Mouse (Mus musculus) urinary bladder, postnatal 0 days (tissue): ENCODE results near the gene Tmem176a. TPM values are rescaled to one million over a fixed set of nuclear protein-coding genes. Genes with fewer than 3 reads are reported as not detected.

Source experiments
- polyA plus RNA-seq: library from polyadenylated mRNA; unstranded; fragments of >200 nt; fragmentation: Nextera tagmentation; extraction: Ambion mirVana; gene quantifications from 2 replicates; pipeline ENCODE4 v1.2.1, GENCODE M21; 2015

The Tmem176a gene
- polyA plus RNA-seq: 108 and 134 TPM in 2 replicates

GRCm38 (mm10) chr6:48840371-48840969 lies at the start of gene Tmem176a:
Gene Tmem176a, plus strand, starts transcription at chr6:48840919.

DNA sequence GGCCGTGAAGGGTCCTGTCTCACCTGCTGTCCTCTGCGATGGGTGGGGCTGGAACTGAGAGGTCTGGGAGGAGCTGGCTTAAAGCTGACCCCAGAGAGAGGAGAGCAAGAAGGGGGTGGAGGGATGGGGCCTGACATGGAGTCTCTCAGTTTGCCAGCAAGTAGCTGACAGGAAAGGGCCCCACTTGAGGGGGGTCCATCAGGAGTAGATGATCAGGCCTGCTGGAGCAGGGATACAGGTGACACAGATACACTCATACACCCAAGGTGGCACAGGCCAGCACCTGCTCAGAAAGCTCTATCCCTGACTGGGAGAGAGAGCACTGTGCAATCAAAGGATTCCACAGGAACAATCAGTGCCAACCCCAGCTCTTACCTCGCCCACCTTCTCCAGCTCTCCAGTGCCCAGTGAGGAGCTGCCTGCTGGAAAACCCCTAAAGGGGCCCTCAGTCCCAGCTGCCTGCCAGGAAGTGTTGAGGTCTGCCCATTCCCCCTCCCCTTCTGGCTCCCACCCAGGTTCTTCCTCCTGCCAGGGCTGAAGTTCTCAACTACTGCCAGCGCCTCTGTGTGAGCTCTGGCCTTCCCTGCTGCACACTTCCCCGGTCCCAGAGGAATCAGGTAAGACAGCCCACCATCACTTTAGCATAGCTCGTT lies 380 bp downstream of the Tmem176a start, which contains the start of gene Tmem176b:
TSS of gene Tmem176b (minus strand) at position 524 of the 653 bp plus-strand sequence.

GRCm38 (mm10) chr6:48872596-48872995 lies 31.9 kb downstream of the Tmem176a start, which contains the start of gene Aoc1:
Gene Aoc1, plus strand, starts transcription at chr6:48872896.

Other genes starting within 250 kb of the Tmem176a start
- 36.6 and 40.8 TPM in 2 replicates for gene Repin1, start 247.0 kb upstream of the Tmem176a start, polyA plus RNA-seq
- 1.4 TPM in 1 of 2 replicates, not detected in the other for gene Gm44965, start 247.0 kb upstream of the Tmem176a start, polyA plus RNA-seq
- 4.7 and 5.6 TPM in 2 replicates for gene Zfp775, start 238.9 kb upstream of the Tmem176a start, polyA plus RNA-seq
- 1.7 and 2.3 TPM in 2 replicates for gene AI854703, start 214.2 kb upstream of the Tmem176a start, polyA plus RNA-seq
- 0.48 and 0.73 TPM in 2 replicates for gene Gimap8, start 193.7 kb upstream of the Tmem176a start, polyA plus RNA-seq
- 3.7 and 3.9 TPM in 2 replicates for gene Gimap9, start 164.8 kb upstream of the Tmem176a start, polyA plus RNA-seq
- gene Gimap4, start 156.4 kb upstream of the Tmem176a start, polyA plus RNA-seq: 5.5 and 5.9 TPM in 2 replicates
- gene Gimap6, start 132.7 kb upstream of the Tmem176a start, polyA plus RNA-seq: 10.7 and 11.1 TPM in 2 replicates
- 0.47 and 0.62 TPM in 2 replicates for gene Gm28053, start 122.3 kb upstream of the Tmem176a start, polyA plus RNA-seq
- gene Gimap7, start 122.3 kb upstream of the Tmem176a start, polyA plus RNA-seq: not detected in 2 replicates
- 4.1 and 5.8 TPM in 2 replicates for gene Gimap1, start 101.9 kb upstream of the Tmem176a start, polyA plus RNA-seq
- gene Gimap5, start 94.7 kb upstream of the Tmem176a start, polyA plus RNA-seq: 3.7 and 5.1 TPM in 2 replicates
- gene Gimap3, start 70.1 kb upstream of the Tmem176a start, polyA plus RNA-seq: 0.10 TPM in 1 of 2 replicates, not detected in the other
- gene Tmem176b, start 577 bp downstream of the Tmem176a start, polyA plus RNA-seq: 257 and 312 TPM in 2 replicates
- 0.33 and 0.47 TPM in 2 replicates for gene Aoc1, start 32.0 kb downstream of the Tmem176a start, polyA plus RNA-seq
- not detected in 2 replicates for gene 1600015I10Rik, start 89.0 kb downstream of the Tmem176a start, polyA plus RNA-seq
- not detected in 2 replicates for gene Doxl2, start 134.0 kb downstream of the Tmem176a start, polyA plus RNA-seq
- gene Svs1, start 145.9 kb downstream of the Tmem176a start, polyA plus RNA-seq: not detected in 2 replicates
- gene Gpnmb, start 195.6 kb downstream of the Tmem176a start, polyA plus RNA-seq: 5.6 and 6.9 TPM in 2 replicates
- 69.9 and 71.4 TPM in 2 replicates for gene Malsu1, start 232.9 kb downstream of the Tmem176a start, polyA plus RNA-seq